Mouse (Mus musculus): Measurements from ENCODE around the gene Tinagl1. TPM values are rescaled to one million over a fixed set of nuclear protein-coding genes. Genes with fewer than 3 reads are reported as not detected.

The Tinagl1 gene
- total RNA-seq, 1 experiment: 43.7 TPM

DNA sequence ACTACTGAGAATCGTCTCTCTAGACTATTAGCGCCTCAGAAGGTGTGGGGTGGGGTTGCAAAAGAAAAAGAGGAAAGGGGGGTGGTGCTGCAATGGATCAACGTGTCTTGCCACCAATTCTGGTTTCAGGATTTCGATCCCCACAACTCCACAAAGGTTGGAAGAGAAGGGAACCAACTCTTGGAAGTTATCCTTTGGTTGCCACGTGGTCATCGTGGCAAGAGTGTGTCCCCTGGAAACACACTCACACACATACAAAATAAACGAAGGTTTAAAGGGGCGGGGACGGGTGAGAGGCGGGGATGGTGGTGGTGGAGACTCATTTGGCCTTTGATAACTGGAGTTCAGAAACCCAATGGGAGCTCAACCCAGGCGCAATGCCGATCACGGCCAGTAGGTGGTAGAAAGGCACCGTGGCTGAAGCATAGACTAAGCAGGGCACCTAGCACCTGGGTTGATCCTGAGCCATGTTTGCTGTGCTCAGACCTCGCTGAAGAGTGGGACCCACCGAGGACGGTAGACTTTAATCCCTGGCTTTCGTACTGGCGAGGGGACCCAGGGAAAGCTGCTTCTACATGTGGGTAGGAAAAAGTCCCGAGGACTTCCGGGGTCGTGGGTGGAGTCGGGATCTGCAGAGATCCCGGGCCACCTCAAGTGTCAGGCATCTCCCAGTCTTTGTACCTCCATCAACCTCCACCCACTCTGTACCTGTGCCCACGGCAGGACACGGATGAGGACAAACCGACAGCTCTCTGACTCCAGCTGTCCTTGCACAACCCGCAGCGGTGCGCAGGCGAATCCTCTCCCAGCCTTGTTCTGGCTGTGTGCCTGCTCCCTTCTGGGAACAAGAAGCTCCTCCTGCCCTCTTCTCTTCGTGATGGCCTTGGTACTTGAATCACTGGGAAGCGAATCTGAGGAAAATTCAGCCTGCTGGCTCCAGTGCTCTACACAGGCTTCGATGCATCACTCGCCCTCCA, 24.1 kb upstream of the Tinagl1 start:
- in situ Hi-C loops (cut with MboI; ENCODE audit: low sequenced_read_pairs in 2 of 2, unreplicated experiment in 2 of 2): no loop called here
- Histone ChIP-seq H3K4me3 (ENCODE audit: insufficient read depth in 1 of 2, low read depth in 1 of 2, low read length in 2 of 2, poor library complexity in 1 of 2, severe bottlenecking in 1 of 2) (peak overlapping the region; percentile 34 to 40; a peak in 2 of 4 replicates), H3K27ac (ENCODE audit: insufficient read depth, low read depth, low read length, poor library complexity, severe bottlenecking) (no peak overlapping the region), H3K9ac (ENCODE audit: insufficient read depth, low read depth, low read length, poor library complexity, severe bottlenecking) (peak overlapping the region; percentile 51), H3K9me3 (ENCODE audit: control insufficient read depth, insufficient read depth, low read depth, low read length) (no peaks in the 10 kb centered on the region), H3K36me3 (ENCODE audit: control insufficient read depth, insufficient read depth, low read length, poor library complexity, severe bottlenecking) (no peaks in the 10 kb centered on the region), H3K4me1 (ENCODE audit: control insufficient read depth in 2 of 2, insufficient read depth in 2 of 2, low read length in 2 of 2, poor library complexity in 1 of 2) (peaks cover 0 to 10% of the 10 kb centered on the region in 2 experiments; a peak in 2 of 4 replicates)
- DNase-seq (ENCODE audit: low read depth, low spot score): peak; percentile 91
- TF ChIP-seq MAFK (IDR thresholded peaks at IDR 0.05; ENCODE audit: insufficient read depth, low read depth, low read length): no peak
- no peak for TF ChIP-seq CHD2 (IDR thresholded peaks at IDR 0.05; ENCODE audit: low read depth, low read length)
- TF ChIP-seq ZC3H11A (IDR thresholded peaks at IDR 0.05; ENCODE audit: borderline replicate concordance, low read depth, low read length): peak; percentile 72
- no peak for TF ChIP-seq ZNF384 (IDR thresholded peaks at IDR 0.05; ENCODE audit: low read depth, low read length)
- no peak for TF ChIP-seq HCFC1 (IDR thresholded peaks at IDR 0.05; ENCODE audit: borderline replicate concordance, insufficient read depth, low read length)

DNA sequence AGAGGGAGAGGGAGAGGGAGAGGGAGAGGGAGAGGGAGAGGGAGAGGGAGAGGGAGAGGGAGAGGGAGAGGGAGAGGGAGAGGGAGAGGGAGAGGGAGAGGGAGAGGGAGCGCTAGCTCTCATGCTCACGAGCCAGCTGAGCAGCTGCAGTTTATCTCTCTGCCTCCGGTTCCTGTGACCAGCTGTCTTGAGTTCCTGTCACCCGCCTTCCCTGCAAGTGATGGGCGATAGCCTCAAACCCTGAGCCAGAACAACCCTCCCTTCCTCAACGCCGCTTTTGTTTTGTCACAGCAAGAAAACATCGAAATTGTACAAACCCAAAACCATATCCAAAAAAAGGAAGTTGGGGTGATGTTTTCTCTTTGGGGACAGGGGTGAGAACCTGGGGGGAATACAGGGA, 21.6 kb upstream of the Tinagl1 start:
- TF ChIP-seq HCFC1 (IDR thresholded peaks at IDR 0.05; ENCODE audit: borderline replicate concordance, insufficient read depth, low read length) (no peak), MAFK (IDR thresholded peaks at IDR 0.05; ENCODE audit: insufficient read depth, low read depth, low read length) (no peak), ZC3H11A (IDR thresholded peaks at IDR 0.05; ENCODE audit: borderline replicate concordance, low read depth, low read length) (no peak), CHD2 (IDR thresholded peaks at IDR 0.05; ENCODE audit: low read depth, low read length) (no peak), ZNF384 (IDR thresholded peaks at IDR 0.05; ENCODE audit: low read depth, low read length) (no peak)
- in situ Hi-C loops (cut with MboI; ENCODE audit: low sequenced_read_pairs in 2 of 2, unreplicated experiment in 2 of 2): no loop called here
- Histone ChIP-seq H3K9me3 (ENCODE audit: control insufficient read depth, insufficient read depth, low read depth, low read length) (no peaks in the 10 kb centered on the region), H3K36me3 (ENCODE audit: control insufficient read depth, insufficient read depth, low read length, poor library complexity, severe bottlenecking) (no peaks in the 10 kb centered on the region), H3K4me3 (ENCODE audit: insufficient read depth in 1 of 2, low read depth in 1 of 2, low read length in 2 of 2, poor library complexity in 1 of 2, severe bottlenecking in 1 of 2) (no peak overlapping the region), H3K27ac (ENCODE audit: insufficient read depth, low read depth, low read length, poor library complexity, severe bottlenecking) (no peak overlapping the region), H3K4me1 (ENCODE audit: control insufficient read depth in 2 of 2, insufficient read depth in 2 of 2, low read length in 2 of 2, poor library complexity in 1 of 2) (peaks cover 0 to 10% of the 10 kb centered on the region in 2 experiments; a peak in 2 of 4 replicates), H3K9ac (ENCODE audit: insufficient read depth, low read depth, low read length, poor library complexity, severe bottlenecking) (no peak overlapping the region)
- DNase-seq (ENCODE audit: low read depth, low spot score): no peak

DNA sequence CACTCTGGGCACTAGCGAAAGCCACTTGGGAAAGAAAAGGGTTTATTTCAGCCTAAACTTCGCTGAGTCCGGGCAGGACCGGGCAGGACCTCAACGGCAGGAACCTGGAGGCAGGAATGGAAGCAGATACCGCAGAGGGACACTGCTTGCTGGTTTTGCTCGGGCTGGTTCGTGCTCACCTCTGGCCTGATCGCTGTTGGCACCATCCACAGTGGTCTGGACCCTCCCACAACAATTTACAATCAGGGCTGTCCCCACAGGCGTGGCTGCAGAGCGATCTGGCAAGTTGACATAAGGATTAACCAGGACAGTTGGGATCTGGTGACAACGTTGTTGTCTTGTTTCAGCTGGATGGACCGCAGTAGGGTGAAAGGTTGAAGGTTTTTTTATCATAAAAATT, 21.0 kb upstream of the Tinagl1 start:
- Histone ChIP-seq H3K9ac (ENCODE audit: insufficient read depth, low read depth, low read length, poor library complexity, severe bottlenecking) (no peak overlapping the region), H3K27ac (ENCODE audit: insufficient read depth, low read depth, low read length, poor library complexity, severe bottlenecking) (no peak overlapping the region; the same call in 1 of the 2 replicates), H3K4me1 (ENCODE audit: control insufficient read depth in 2 of 2, insufficient read depth in 2 of 2, low read length in 2 of 2, poor library complexity in 1 of 2) (peaks cover 0 to 10% of the 10 kb centered on the region in 2 experiments; a peak in 2 of 4 replicates), H3K36me3 (ENCODE audit: control insufficient read depth, insufficient read depth, low read length, poor library complexity, severe bottlenecking) (no peaks in the 10 kb centered on the region), H3K4me3 (ENCODE audit: insufficient read depth in 1 of 2, low read depth in 1 of 2, low read length in 2 of 2, poor library complexity in 1 of 2, severe bottlenecking in 1 of 2) (peak overlapping the region; percentile 47 to 49), H3K9me3 (ENCODE audit: control insufficient read depth, insufficient read depth, low read depth, low read length) (no peaks in the 10 kb centered on the region)
- DNase-seq (ENCODE audit: low read depth, low spot score): no peak
- in situ Hi-C loops (cut with MboI; ENCODE audit: low sequenced_read_pairs in 2 of 2, unreplicated experiment in 2 of 2): no loop called here
- no peak for TF ChIP-seq CHD2 (IDR thresholded peaks at IDR 0.05; ENCODE audit: low read depth, low read length)
- no peak for TF ChIP-seq ZNF384 (IDR thresholded peaks at IDR 0.05; ENCODE audit: low read depth, low read length)
- TF ChIP-seq MAFK (IDR thresholded peaks at IDR 0.05; ENCODE audit: insufficient read depth, low read depth, low read length): no peak
- no peak for TF ChIP-seq HCFC1 (IDR thresholded peaks at IDR 0.05; ENCODE audit: borderline replicate concordance, insufficient read depth, low read length)
- no peak for TF ChIP-seq ZC3H11A (IDR thresholded peaks at IDR 0.05; ENCODE audit: borderline replicate concordance, low read depth, low read length)

DNA sequence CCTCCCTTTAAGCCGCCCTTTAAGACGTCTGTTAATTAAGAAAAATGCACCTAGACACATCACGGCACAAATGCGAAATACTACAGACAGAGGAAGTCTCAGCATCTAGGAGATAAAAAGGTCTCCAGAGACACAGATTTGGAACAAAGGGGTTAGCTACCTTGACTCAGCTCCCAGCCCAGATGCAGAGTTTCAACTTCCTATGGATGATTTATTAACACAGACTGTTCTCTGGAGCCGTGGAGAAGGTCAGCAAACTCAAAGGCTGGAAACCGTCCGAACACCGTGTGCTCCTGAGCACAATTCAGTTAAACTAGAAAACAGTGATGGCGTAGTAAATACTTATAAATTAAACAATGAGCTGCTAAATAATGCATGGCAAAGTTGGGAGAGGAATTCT, 17.3 kb upstream of the Tinagl1 start:
- Histone ChIP-seq H3K9ac (ENCODE audit: insufficient read depth, low read depth, low read length, poor library complexity, severe bottlenecking) (no peak overlapping the region), H3K4me1 (ENCODE audit: control insufficient read depth in 2 of 2, insufficient read depth in 2 of 2, low read length in 2 of 2, poor library complexity in 1 of 2) (peaks cover 0 to 7% of the 10 kb centered on the region in 2 experiments; a peak in 2 of 4 replicates), H3K27ac (ENCODE audit: insufficient read depth, low read depth, low read length, poor library complexity, severe bottlenecking) (no peak overlapping the region), H3K9me3 (ENCODE audit: control insufficient read depth, insufficient read depth, low read depth, low read length) (no peaks in the 10 kb centered on the region), H3K4me3 (ENCODE audit: insufficient read depth in 1 of 2, low read depth in 1 of 2, low read length in 2 of 2, poor library complexity in 1 of 2, severe bottlenecking in 1 of 2) (no peak overlapping the region), H3K36me3 (ENCODE audit: control insufficient read depth, insufficient read depth, low read length, poor library complexity, severe bottlenecking) (no peaks in the 10 kb centered on the region)
- in situ Hi-C loops (cut with MboI; ENCODE audit: low sequenced_read_pairs in 2 of 2, unreplicated experiment in 2 of 2): no loop called here
- no peak for TF ChIP-seq ZNF384 (IDR thresholded peaks at IDR 0.05; ENCODE audit: low read depth, low read length)
- no peak for TF ChIP-seq HCFC1 (IDR thresholded peaks at IDR 0.05; ENCODE audit: borderline replicate concordance, insufficient read depth, low read length)
- TF ChIP-seq CHD2 (IDR thresholded peaks at IDR 0.05; ENCODE audit: low read depth, low read length): no peak
- TF ChIP-seq ZC3H11A (IDR thresholded peaks at IDR 0.05; ENCODE audit: borderline replicate concordance, low read depth, low read length): no peak
- TF ChIP-seq MAFK (IDR thresholded peaks at IDR 0.05; ENCODE audit: insufficient read depth, low read depth, low read length): no peak
- DNase-seq (ENCODE audit: low read depth, low spot score): no peak
